Mouse (Mus musculus) brain, embryonic 14.5 days (tissue): Measurements from ENCODE around the gene Dpf3.

ENCODE experiments used
- CTCF ChIP-seq: fragments of 200-500 bp; IDR thresholded peaks from 2 replicates; pipeline ENCODE4 v1.5.1; 2012; ENCODE audit warnings: inconsistent platforms, mild to moderate bottlenecking, moderate library complexity, borderline replicate concordance; ENCODE audit not compliant: insufficient read depth, insufficient read length; ENCODE audit errors: extremely low read depth
- POLR2A ChIP-seq: fragments of 200-500 bp; IDR thresholded peaks from 2 replicates; pipeline ENCODE4 v1.6.1; 2012; ENCODE audit warnings: mild to moderate bottlenecking, inconsistent platforms, borderline replicate concordance; ENCODE audit not compliant: poor library complexity, insufficient read depth, insufficient read length, severe bottlenecking; ENCODE audit errors: extremely low read depth

- no peak for TF ChIP-seq CTCF
- TF ChIP-seq POLR2A: no peak
Observed at GRCm38 (mm10) chr12:83312818-83313217, 174.7 kb downstream of the Dpf3 start.
